Mouse (Mus musculus) heart, embryonic 10.5 days (tissue): ENCODE data around the gene Chrnb1. TPM values are rescaled to one million over a fixed set of nuclear protein-coding genes. Genes with fewer than 3 reads are reported as not detected.

Experiments
- DNase-seq: peaks from one replicate; pipeline ENCODE4 v3.0.0-alpha.2; 2017; ENCODE audit warnings: low spot score
- H3K27ac ChIP-seq: fragments of 300-500 bp; sonication (generic); 2 replicates; pipeline ENCODE4 v1.5.1; 2016; ENCODE audit warnings: mild to moderate bottlenecking
- H3K27me3 ChIP-seq: fragments of 300-500 bp; sonication (generic); 2 replicates; pipeline ENCODE4 v1.6.1; 2016; ENCODE audit warnings: mild to moderate bottlenecking; ENCODE audit not compliant: poor library complexity, insufficient read depth, severe bottlenecking
- H3K36me3 ChIP-seq: fragments of 300-500 bp; sonication (generic); 2 replicates; pipeline ENCODE4 v1.6.1; 2016; ENCODE audit warnings: mild to moderate bottlenecking, moderate library complexity
- H3K4me1 ChIP-seq: fragments of 300-500 bp; sonication (generic); 2 replicates; pipeline ENCODE4 v1.6.1; 2016; ENCODE audit warnings: mild to moderate bottlenecking
- H3K4me3 ChIP-seq: fragments of 300-500 bp; sonication (generic); 2 replicates; pipeline ENCODE4 v1.5.1; 2016; ENCODE audit warnings: mild to moderate bottlenecking, moderate library complexity
- H3K9me3 ChIP-seq: fragments of 300-500 bp; sonication (generic); 2 replicates; pipeline ENCODE4 v1.6.1; 2016; ENCODE audit warnings: mild to moderate bottlenecking, moderate library complexity
- WGBS: fragments of 180-500 bp; shearing (Covaris S2); methylation state at CpG from one replicate; pipeline ENCODE4 v1.1.7; 2016; 5-methylcytosine and 5-hydroxymethylcytosine counted together
- polyA plus RNA-seq: library from polyadenylated mRNA; unstranded; fragments of >200 nt; fragmentation: Nextera tagmentation; extraction: Ambion mirVana; gene quantifications from 2 replicates; pipeline ENCODE4 v1.2.1, GENCODE M21; 2016

Chrnb1 gene
- polyA plus RNA-seq, 1 experiment from 2014 or later = 3.9 TPM

- H3K27ac ChIP-seq = peak overlapping the region; percentile 81
- H3K4me1 ChIP-seq = peaks cover 71% of the 10 kb centered on the region
- H3K9me3 ChIP-seq = 0 out of 2 replicates have a peak, but pooled peaks cover 3% of the 10 kb centered on the region
- H3K27me3 ChIP-seq = peaks cover 95% of the 10 kb centered on the region
- DNase-seq = peak; percentile 85
- H3K36me3 ChIP-seq = no peaks in the 10 kb centered on the region
- WGBS = under 1% methylated on average over 33 of the region's 33 CpGs
- peak overlapping the region; percentile 71 for H3K4me3 ChIP-seq
Measured at GRCm38 (mm10) chr11:69802648-69803105, 6.9 kb upstream of the Chrnb1 start.

- H3K27me3 ChIP-seq = peaks cover 96% of the 10 kb centered on the region
- WGBS = 2% methylated on average over 33 of the region's 33 CpGs
Measured at GRCm38 (mm10) chr11:69801379-69801977, 5.7 kb upstream of the Chrnb1 start, which contains the start of gene Fgf11. Gene Fgf11 (minus strand): TSS chr11:69801857.

DNA sequence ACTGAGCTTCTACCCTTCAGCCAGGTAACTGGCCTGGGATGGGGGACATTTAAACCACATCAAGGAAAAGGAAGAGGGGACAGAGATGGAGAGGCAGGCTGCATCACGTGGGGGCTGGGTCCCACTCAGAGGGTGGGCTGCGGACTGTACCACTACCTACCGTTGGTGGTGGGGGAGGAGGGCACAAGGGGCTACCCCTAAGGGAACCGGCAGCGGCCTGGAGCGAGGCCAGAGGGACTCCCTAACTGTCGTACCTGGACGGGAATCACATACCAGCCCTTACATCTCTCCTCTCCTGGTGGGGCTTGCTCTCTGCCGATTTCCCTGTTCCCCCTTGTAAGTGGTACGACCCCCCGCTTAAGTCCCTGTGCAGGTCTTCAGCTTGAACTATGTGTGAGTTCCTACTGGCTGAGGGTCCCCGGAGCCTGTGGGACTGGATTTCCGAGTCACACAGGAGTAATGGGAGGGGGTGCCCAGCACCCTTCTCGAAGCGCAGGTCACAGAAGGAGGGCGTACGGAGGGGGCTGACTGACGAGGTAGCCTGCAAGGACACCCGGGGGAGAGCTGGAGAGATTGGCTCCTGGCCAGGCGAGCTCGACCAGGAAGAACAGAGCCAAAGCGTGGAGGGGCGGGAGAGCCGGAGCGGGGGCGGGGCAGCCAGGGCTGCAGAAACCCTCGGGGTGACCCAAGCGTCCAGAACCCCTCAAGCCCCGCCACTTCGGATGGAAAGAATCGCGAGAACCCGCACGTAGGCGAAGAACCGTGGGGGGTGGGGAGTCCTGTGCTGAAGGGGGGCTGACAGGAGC, 4.9 kb upstream of the Chrnb1 start:
- peak overlapping the region; percentile 94 for H3K27ac ChIP-seq
- no peaks in the 10 kb centered on the region for H3K9me3 ChIP-seq
- H3K4me3 ChIP-seq = peak overlapping the region; percentile 71
- WGBS = 1% methylated on average over 36 of the region's 36 CpGs
- no peaks in the 10 kb centered on the region for H3K36me3 ChIP-seq
- H3K27me3 ChIP-seq = peaks cover 90% of the 10 kb centered on the region
- H3K4me1 ChIP-seq = peaks cover 76% of the 10 kb centered on the region
- peak; percentile 88 for DNase-seq

More at GRCm38 (mm10) chr11:69801379-69801977, 5.7 kb upstream of the Chrnb1 start, which contains the start of gene Fgf11:
- peak within 1 kb of the TSS; percentile 71 for H3K4me3 ChIP-seq
- no peak for DNase-seq
- H3K36me3 ChIP-seq = no peaks in the 10 kb centered on the region
- H3K9me3 ChIP-seq = 0 out of 2 replicates have a peak, but pooled peaks cover under 1% of the 10 kb centered on the region
- peak within 1 kb of the TSS; percentile 94 for H3K27ac ChIP-seq
- peaks cover 71% of the 10 kb centered on the region for H3K4me1 ChIP-seq

DNA sequence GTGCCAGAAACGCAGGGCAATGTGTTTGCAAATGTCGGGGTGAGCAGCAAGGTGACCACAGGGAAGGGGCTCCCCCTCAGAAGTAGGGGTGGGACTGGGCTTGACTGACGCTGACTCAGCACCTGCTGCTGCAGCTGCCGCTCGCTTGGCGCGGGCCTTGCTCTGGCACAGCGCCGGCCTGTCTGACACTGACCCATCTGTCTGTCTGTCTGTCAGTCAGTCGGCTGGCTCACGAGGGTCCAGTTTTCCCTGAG, 4.3 kb upstream of the Chrnb1 start:
- H3K4me1 ChIP-seq = peaks cover 73% of the 10 kb centered on the region
- H3K9me3 ChIP-seq = no peaks in the 10 kb centered on the region
- peak overlapping the region; percentile 71 for H3K4me3 ChIP-seq
- DNase-seq = no peak
- H3K27ac ChIP-seq = peak overlapping the region; percentile 94
- H3K27me3 ChIP-seq = peaks cover 85% of the 10 kb centered on the region
- 1% methylated on average over 11 of the region's 11 CpGs for WGBS
- no peaks in the 10 kb centered on the region for H3K36me3 ChIP-seq

DNA sequence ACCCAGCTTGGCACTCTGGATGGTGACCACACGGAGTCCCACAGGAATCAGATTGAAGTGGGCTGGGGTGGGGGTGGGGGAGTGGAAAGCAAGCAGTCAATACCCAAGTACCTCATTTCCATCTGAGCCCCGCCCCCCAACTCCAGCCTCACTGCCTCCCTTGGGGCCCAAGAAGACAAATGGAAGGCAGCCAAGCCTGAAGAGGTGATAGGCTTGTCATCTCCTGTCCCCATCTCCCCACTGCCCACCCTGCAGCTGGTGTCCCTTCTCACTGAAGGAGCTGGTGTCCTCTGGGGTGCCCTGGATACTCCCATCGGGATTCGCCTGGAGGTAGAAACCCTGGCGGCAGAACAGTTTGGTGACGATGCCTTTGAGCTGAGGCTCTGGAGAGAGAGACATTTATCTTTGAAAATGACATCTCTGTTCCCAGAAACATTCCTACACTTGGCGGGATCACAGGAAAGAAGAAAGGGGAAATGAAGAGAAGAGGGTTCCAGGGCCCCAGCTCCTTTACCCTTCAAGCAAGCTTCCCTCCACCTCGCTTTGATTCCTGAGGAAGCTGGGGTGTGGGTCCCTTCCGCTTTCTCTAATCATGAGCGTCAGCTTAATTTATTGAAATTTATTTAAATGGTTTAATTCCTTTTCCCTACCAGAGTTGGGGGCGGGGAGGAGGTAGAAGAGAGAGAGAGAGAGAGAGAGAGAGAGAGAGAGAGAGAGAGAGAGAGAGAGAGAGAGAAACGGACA, 3.8 kb upstream of the Chrnb1 start:
- no peaks in the 10 kb centered on the region for H3K36me3 ChIP-seq
- H3K27me3 ChIP-seq = peaks cover 80% of the 10 kb centered on the region
- H3K27ac ChIP-seq = peak overlapping the region; percentile 94
- H3K4me3 ChIP-seq = peak overlapping the region; percentile 71
- 23% methylated on average over 11 of the region's 12 CpGs for WGBS
- peaks cover 68% of the 10 kb centered on the region for H3K4me1 ChIP-seq
- no peaks in the 10 kb centered on the region for H3K9me3 ChIP-seq
- DNase-seq = no peak

DNA sequence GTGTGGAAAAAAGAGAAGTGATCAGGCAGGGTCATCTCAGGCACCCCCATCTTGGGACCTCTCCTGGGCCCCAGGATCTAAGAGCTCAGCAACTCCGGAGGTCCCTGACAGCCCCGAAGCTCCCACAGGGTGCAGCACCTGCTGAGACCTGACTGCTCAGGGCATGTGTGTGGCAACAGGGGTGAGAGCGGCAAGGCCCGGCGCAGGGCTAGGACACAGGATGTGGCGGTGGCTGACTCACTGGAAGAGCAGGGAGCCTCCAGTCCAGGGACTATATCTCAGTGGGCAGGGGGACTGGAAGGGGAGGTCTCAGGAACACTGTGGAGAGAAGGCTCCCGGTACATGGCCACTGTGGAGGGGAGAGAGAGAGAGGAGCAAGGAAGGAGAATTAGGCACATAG, 2.2 kb upstream of the Chrnb1 start:
- DNase-seq = no peak
- 76% methylated on average over 7 of the region's 7 CpGs for WGBS
- H3K4me3 ChIP-seq = peak overlapping the region; percentile 28; the same call in 1 of the 2 replicates
- peaks cover 52% of the 10 kb centered on the region for H3K4me1 ChIP-seq
- no peak overlapping the region for H3K27ac ChIP-seq
- peaks cover 77% of the 10 kb centered on the region for H3K27me3 ChIP-seq
- no peaks in the 10 kb centered on the region for H3K9me3 ChIP-seq
- H3K36me3 ChIP-seq = no peaks in the 10 kb centered on the region

GRCm38 (mm10) chr11:69795983-69796435, 266 bp upstream of the Chrnb1 start:
- Histone ChIP-seq H3K27me3 (peaks cover 65% of the 10 kb centered on the region), H3K4me1 (peaks cover 39% of the 10 kb centered on the region), H3K4me3 (peak overlapping the region; percentile 65), H3K9me3 (no peaks in the 10 kb centered on the region), H3K36me3 (no peaks in the 10 kb centered on the region), H3K27ac (peak overlapping the region; percentile 83)
- DNase-seq = no peak
- 2% methylated on average over 13 of the region's 13 CpGs for WGBS

GRCm38 (mm10) chr11:69793429-69793828, 2.3 kb downstream of the Chrnb1 start:
- H3K27ac ChIP-seq = no peak overlapping the region
- peaks cover 43% of the 10 kb centered on the region for H3K27me3 ChIP-seq
- 59% methylated on average over 5 of the region's 5 CpGs for WGBS
- H3K4me1 ChIP-seq = peaks cover 26% of the 10 kb centered on the region
- H3K9me3 ChIP-seq = no peaks in the 10 kb centered on the region
- DNase-seq = no peak
- no peak overlapping the region for H3K4me3 ChIP-seq
- no peaks in the 10 kb centered on the region for H3K36me3 ChIP-seq

DNA sequence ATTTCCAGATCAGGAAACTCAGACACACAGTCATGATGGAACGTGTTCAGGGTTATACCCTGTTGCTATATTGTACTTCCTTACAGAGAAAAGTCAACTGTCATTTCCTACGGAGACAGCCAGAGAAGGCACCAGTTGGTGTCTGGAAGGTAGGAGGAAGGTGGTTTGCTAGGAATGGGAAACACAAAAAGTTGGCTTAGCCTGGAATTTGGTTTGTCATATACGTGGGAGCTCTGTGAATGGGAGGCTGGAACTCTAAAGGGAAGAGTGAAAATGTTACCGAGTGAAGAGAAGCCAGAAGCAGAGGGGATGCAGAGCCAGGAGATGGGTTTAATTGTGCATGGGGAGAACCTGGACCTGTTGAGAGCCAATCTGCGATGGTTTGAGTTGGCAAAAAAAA, 4.3 kb downstream of the Chrnb1 start:
- H3K36me3 ChIP-seq = no peaks in the 10 kb centered on the region
- peaks cover 23% of the 10 kb centered on the region for H3K4me1 ChIP-seq
- H3K9me3 ChIP-seq = no peaks in the 10 kb centered on the region
- no peak for DNase-seq
- H3K4me3 ChIP-seq = no peak overlapping the region
- 71% methylated on average over 5 of the region's 5 CpGs for WGBS
- H3K27ac ChIP-seq = no peak overlapping the region
- peaks cover 23% of the 10 kb centered on the region for H3K27me3 ChIP-seq

GRCm38 (mm10) chr11:69789431-69789830, 6.3 kb downstream of the Chrnb1 start:
- H3K9me3 ChIP-seq = no peaks in the 10 kb centered on the region
- 63% methylated on average over 5 of the region's 5 CpGs for WGBS
- peaks cover 20% of the 10 kb centered on the region; the same call in 1 of the 2 replicates for H3K4me1 ChIP-seq
- no peaks in the 10 kb centered on the region for H3K36me3 ChIP-seq
- H3K4me3 ChIP-seq = no peak overlapping the region
- no peak for DNase-seq
- H3K27me3 ChIP-seq = peaks cover 20% of the 10 kb centered on the region
- H3K27ac ChIP-seq = no peak overlapping the region

DNA sequence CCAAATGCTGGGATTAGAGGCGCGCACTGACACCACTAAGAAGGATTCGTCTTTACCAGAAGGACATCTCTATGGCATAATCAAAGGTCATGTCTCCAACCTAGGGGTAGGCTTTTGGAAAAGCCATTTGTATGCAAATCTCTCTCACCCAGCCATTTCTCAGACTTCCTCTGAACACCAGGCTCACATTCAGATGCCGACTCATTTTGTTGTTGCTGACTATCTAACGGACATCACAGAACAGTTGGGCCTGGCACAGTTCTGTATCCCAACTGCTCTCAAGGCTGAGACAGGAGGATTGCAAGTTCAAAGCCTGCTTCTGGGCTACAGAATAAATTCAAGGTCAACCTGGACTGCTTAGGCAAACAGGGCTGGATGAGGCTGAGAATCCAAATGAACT, 8.4 kb downstream of the Chrnb1 start:
- WGBS = 84% methylated on average over 5 of the region's 5 CpGs
- Histone ChIP-seq H3K4me3 (no peak overlapping the region), H3K27ac (no peak overlapping the region), H3K9me3 (no peaks in the 10 kb centered on the region), H3K4me1 (peaks cover 18% of the 10 kb centered on the region; the same call in 1 of the 2 replicates), H3K36me3 (no peaks in the 10 kb centered on the region), H3K27me3 (peaks cover under 1% of the 10 kb centered on the region; the same call in 1 of the 2 replicates)
- DNase-seq = no peak

DNA sequence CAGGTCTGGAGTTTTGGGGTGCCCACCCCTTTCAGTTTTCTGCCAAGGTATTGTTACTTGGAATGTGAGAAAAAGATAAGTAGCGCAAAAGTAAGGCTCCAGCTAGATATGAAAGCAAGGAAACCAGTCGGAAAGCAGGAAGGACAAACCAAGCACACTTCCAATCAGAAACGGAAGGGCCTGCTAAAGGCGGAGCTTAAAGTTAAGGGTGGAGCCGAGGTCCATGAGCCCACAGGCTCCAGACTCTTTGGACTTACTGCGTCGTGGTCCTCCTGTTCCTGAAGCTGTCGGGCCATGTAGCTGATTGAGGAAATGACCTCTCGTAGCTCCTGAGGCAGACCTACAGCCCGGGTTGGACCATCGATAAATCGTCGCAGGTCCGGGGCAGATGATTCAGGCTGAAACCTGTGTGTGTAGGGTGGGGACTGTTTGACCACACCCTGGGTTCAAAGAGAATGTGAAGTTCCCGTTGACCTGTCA, 10.9 kb downstream of the Chrnb1 start:
- Histone ChIP-seq H3K4me3 (peak overlapping the region; percentile 40), H3K27ac (peak overlapping the region; percentile 50; the same call in 1 of the 2 replicates), H3K4me1 (peaks cover 12% of the 10 kb centered on the region; the same call in 1 of the 2 replicates), H3K27me3 (peaks cover 6% of the 10 kb centered on the region; the same call in 1 of the 2 replicates), H3K9me3 (no peaks in the 10 kb centered on the region), H3K36me3 (no peaks in the 10 kb centered on the region)
- DNase-seq = no peak
- 29% methylated on average over 15 of the region's 15 CpGs for WGBS
